Mouse (Mus musculus) ES-E14 (cell line): ENCODE measurements around the gene Trim42.

Source experiments
- CHD2 ChIP-seq: IDR thresholded peaks from 2 replicates; pipeline ENCODE4 v1.6.1; 2014; ENCODE audit warnings: mild to moderate bottlenecking, low read depth, low read length, inconsistent platforms
- HCFC1 ChIP-seq: IDR thresholded peaks from 2 replicates; pipeline ENCODE4 v1.6.1; 2012; ENCODE audit warnings: low read length, inconsistent platforms, borderline replicate concordance; ENCODE audit not compliant: insufficient read depth
- MAFK ChIP-seq: IDR thresholded peaks from 2 replicates; pipeline ENCODE4 v1.6.1; 2014; ENCODE audit warnings: mild to moderate bottlenecking, low read depth, low read length, inconsistent platforms; ENCODE audit not compliant: insufficient read depth
- ZNF384 ChIP-seq: IDR thresholded peaks from 2 replicates; pipeline ENCODE4 v1.6.1; 2012; ENCODE audit warnings: low read depth, low read length, inconsistent platforms

DNA sequence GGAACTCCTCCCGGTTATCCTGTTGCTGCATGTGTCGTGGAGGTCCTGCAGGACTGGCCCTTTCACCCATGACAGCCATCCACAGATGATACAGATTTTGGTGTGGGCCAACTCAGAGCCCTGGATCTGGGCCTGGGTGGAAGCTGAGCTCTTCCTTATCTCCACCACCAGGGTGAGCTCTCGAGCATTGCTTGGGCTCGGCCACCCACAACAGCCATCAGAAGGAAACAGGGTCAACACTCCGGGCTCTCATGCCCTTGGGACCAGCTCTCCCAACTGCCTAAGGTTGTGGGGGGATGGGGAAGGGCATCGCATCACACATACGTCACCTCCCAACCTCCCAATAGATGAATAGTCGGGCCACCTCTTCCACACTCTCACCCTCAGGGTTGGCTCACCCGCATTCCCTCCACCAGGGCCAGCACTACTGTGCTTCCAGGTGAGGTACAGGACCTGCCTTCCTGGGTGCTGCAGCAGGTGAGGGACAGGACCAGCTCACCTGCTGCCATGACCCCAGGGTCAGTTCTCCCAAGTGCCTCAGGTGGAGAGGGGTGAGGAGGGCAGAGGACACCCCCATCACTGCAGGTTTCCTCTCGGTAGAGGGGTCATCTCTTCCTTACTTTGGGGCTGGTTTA, 54.2 kb downstream of the Trim42 start:
- no peak for TF ChIP-seq ZNF384
- no peak for TF ChIP-seq CHD2
- no peak for TF ChIP-seq HCFC1
- TF ChIP-seq MAFK, result no peak
